ENCODE assay signal across 24 mouse cellular contexts in the genomic region with DNA sequence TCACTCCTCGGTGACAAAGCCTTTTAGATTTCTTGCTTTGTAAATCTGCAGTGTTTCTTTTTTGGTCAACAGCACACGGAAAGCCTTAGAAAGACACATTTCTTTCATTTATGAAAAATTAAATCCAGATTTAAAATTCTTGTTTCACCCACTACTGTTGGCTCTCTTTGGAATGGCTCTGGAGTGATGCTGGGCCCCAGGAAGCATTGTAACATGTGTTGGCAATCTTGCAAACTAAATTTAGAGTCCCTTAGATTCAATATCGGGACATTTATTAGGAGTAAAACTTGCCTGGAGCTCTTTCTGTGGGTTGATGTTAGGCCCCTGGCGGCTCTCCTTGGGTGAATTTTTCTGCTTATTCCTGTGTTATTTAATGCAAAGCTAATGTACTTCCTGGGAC.
"Had no signal": no experiment of that assay in that cellular context is flagged by ENCODE, and none has a peak within 500 bp of the region (broad histone marks: within the 10 kb centered on the region; RNA-seq: fewer than 3 reads in every experiment).

No protein-coding gene starts in this region.

- DNase-seq: kidney, adult 11 months; kidney, adult 8-10 months; kidney, postnatal 10 days; kidney, postnatal 36 days; layer of hippocampus, postnatal 36 days; liver, postnatal 0 days; lung, embryonic 14.5 days; lung, postnatal 36 days; right cerebral cortex, postnatal 25 days; spleen, adult 18-20 months; thymus, postnatal 25 days had no signal

- H3K4me1 ChIP-seq: kidney, embryonic 15.5 days; megakaryocyte, embryonic 14.5 days; midbrain, embryonic 13.5 days; neural tube, embryonic 12.5 days; neural tube, embryonic 15.5 days; stomach, embryonic 15.5 days had no signal

- H3K9ac ChIP-seq: kidney, embryonic 15.5 days; limb, embryonic 12.5 days; liver, embryonic 14.5 days; liver, postnatal 0 days; lung, embryonic 14.5 days; midbrain, embryonic 13.5 days; neural tube, embryonic 12.5 days; neural tube, embryonic 15.5 days; stomach, embryonic 15.5 days had no signal

- ATAC-seq: liver, postnatal 0 days; lung, postnatal 0 days; midbrain, embryonic 13.5 days; midbrain, embryonic 16.5 days had no signal

- H3K4me2 ChIP-seq: kidney, embryonic 15.5 days; limb, embryonic 12.5 days; liver, embryonic 11.5 days; lung, embryonic 14.5 days; midbrain, embryonic 13.5 days; neural tube, embryonic 12.5 days; neural tube, embryonic 15.5 days; stomach, embryonic 15.5 days had no signal

- H3K36me3 ChIP-seq: kidney, embryonic 15.5 days; limb, embryonic 12.5 days; midbrain, embryonic 10.5 days; midbrain, embryonic 13.5 days; neural tube, embryonic 12.5 days; neural tube, embryonic 15.5 days; stomach, embryonic 15.5 days had no signal

- H3K4me3 ChIP-seq: kidney, embryonic 15.5 days; left cerebral cortex, adult 2 months; limb, embryonic 12.5 days; megakaryocyte, embryonic 14.5 days; midbrain, embryonic 10.5 days; midbrain, embryonic 13.5 days; neural tube, embryonic 12.5 days; neural tube, embryonic 15.5 days; stomach, embryonic 15.5 days had no signal

- H3K9me3 ChIP-seq: kidney, embryonic 15.5 days; limb, embryonic 12.5 days; midbrain, embryonic 10.5 days; midbrain, embryonic 13.5 days; neural tube, embryonic 12.5 days; neural tube, embryonic 15.5 days; stomach, embryonic 15.5 days had no signal

- H3K27me3 ChIP-seq: kidney, embryonic 15.5 days; limb, embryonic 12.5 days; megakaryocyte, embryonic 14.5 days; midbrain, embryonic 13.5 days; neural tube, embryonic 12.5 days; neural tube, embryonic 15.5 days; stomach, embryonic 15.5 days had no signal

- H3K27ac ChIP-seq: kidney, embryonic 15.5 days; left cerebral cortex, adult 2 months; limb, embryonic 12.5 days; liver, embryonic 14.5 days; midbrain, embryonic 10.5 days; midbrain, embryonic 13.5 days; neural tube, embryonic 12.5 days; neural tube, embryonic 15.5 days; stomach, embryonic 15.5 days had no signal
